Mouse (Mus musculus): Measurements from ENCODE around the gene Itpr1.

Gene Itpr1

DNA sequence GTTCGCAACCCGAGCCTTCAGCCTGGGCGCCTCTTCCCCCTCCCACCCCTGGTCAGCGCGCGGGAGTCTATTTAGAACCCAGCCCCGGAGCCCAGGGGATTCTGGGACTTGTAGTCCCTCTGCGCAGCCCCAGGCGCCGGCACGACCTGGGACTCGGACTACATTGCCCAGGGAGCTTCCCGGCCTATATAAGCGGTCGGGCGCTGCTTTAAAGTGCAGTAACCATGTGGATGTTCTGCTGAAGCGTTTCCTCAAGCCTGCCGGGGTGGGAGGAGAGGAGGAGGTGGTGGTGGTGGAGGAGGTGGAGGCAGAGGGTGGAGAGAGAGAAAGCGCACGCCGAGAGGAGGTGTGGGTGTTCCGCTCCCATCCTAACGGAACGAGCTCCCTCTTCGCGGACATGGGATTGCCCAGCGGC lies at the start of gene Itpr1:
Gene Itpr1, plus strand, starts transcription at position 216 of the 415 bp plus-strand sequence.
- DNase-seq = peak; percentile 100

DNA sequence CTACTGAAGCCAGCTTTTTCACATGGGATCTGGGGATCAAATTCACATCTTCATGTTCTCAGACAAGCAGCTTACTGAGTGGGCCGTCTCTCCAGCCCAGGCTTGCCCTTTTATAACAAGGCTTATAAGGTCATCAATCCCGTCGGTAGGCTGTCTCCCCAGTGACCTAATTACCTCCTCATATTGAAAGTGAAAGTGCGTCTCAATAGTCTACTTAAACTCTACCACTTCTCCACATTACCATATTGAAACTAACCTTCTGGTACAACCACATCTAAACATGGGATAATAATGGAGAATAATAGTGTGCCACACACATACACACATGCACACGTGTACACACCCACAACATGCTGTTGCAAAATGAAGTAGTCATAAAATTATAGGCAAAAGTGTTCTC lies 48.0 kb upstream of the Itpr1 start:
- peak; percentile 43 for DNase-seq

DNA sequence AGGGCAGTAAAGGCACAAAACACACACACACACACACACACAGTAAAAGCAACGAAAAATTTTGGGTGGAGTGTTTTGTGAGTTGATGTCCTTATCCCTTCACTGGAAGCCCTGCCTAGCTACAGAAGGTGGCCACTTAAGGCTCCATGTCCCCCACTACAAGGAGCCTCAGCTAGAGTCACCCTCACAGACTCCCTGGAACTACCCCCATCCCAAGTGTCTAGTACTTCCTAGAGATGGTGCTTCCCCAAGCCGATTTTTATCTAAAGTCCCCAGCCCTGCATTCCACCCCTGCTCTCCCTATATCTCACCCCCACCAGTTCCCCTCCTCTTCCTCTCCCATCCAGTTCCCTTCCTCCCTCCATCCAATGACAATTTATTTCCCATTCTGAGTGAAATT lies 47.3 kb upstream of the Itpr1 start:
- peak; percentile 74 for DNase-seq

DNA sequence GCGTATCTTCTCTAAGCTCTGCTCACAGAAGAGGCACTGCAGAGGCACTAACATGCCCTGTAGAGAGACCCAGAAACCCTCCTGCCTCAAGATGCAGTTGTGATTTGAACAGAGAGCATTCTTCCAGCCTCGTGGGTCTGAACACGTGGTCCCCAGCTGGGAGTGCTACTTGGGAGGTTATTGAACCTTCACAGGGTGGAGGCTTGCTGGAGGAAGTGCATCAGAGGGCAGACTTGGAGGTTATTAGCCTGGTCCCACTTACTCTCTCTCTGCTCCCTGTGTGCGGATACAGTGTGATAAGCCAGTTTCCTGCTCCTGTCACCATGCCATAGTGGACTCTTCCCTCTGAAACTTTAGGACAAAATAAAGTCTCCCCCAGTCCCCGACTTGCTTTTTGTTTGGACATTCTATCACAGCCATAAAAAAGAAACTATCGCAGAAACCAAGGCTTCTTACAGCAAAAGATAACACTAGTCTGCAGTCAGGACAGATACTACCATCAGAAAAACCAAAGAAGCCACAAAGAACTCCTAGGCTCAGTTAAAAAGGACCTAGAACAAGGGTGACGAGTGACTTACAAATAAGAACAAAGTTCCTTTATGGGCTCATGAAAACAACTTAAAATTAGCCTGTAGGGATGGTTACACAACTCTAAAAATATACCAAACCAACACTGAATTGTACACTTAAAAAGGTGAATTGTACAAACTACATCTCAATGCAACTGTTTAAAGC lies 44.8 kb upstream of the Itpr1 start:
- DNase-seq = peak; percentile 61

- DNase-seq = no peak
These were observed 44.2 kb upstream of the Itpr1 start for GRCm38 (mm10) chr6:108168723-108169122.

- DNase-seq = peak; percentile 4
These were observed 43.4 kb upstream of the Itpr1 start for GRCm38 (mm10) chr6:108169466-108169865.

GRCm38 (mm10) chr6:108172219-108172618 lies 40.7 kb upstream of the Itpr1 start:
- DNase-seq = peak; percentile 70

DNA sequence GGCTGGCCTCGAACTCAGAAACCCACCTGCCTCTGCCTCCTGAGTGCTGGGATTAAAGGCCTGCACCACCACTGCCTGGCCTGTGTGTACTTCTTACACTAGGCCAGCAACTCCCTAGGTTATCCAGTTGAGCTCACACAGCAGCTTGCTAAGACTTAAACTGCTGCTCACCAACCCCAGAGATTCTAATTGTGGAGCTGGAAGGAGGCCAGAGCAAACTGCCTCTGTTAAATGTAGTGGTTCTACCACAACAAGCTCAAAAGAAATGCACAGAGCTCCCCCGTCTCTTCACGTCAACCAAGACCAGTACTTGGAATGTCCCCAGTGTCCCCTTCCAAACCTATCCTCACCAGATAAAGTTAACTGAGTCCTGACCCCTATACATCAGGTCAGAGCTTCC lies 38.7 kb upstream of the Itpr1 start:
- DNase-seq = peak; percentile 76

DNA sequence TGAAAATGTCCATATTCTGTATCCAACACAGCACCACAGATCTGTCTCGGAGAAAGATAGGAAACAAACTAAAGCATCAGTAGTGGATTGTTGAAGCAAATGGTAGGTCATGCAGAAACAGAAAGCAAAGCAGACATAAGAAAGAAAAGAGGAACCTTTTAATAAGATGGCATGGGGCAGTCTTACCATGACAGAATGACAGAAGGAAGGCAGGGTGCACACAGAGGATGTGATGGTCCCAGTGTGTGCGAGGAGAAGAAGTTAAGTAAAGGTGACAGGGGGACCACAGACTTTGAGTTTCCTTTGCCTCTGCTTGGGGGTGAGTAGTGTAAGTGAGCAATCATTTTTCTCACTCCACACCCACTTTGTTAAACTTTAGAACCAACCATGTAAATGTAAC lies 33.8 kb upstream of the Itpr1 start:
- DNase-seq = peak; percentile 36

DNA sequence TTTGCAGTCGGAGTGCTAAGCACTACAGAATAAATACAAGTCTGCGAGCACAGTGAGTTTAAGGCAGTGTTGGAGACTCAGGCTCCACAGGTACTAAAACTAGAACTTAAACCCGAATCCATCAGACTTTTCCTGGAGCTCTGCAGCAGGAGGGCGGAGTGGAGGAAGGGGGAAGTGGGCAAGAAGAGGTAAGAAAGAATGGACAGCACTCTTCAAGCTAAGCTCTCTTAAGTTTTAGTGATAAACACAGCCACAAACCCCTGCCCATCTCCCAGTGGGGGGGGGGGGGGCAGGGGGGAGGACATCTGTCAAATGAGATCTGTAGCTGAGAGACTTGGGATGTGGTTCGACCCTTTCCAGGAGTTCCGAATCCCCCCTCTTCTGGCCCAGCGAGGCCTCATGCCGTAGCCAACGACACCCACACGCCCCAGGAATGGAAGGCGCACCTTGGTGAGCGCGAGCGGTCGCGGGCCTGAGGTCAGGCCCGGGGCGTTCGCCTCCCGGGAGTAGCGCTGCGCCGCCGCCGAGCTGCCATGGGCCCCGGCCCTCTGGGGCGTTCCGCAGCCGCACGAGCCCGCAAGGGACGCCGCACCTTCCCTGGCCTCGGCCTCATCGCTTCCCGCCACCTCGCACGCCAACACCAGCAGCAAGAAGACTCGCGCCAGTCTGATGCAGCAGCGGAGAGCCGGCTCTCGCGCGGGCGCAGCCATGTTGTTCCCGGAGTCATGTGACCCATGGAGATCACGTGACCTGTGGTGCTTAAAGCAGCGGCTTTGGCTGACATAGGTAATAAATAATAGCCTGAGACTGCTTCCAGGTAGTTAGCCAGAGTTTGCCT lies 27.8 kb upstream of the Itpr1 start, which contains the start of gene Sumf1:
Gene Sumf1, minus strand, starts transcription at position 736 of the 838 bp plus-strand sequence.
- DNase-seq = peak; percentile 98

DNA sequence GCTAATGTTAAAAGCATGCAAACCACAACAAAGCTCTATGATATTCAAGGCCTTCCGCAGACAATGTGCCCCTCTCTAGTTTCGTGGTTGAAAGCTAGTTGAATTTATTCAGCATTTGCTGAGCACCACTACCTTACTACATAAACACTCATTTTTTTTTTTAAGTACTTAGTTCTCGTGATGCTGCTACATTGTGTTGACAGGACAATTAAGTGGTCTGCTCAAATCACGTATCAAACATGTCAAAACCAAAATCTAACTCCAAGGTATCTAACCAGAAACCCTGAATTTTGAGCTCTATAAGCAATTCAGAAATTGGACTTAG lies 27.2 kb upstream of the Itpr1 start:
- no peak for DNase-seq

DNA sequence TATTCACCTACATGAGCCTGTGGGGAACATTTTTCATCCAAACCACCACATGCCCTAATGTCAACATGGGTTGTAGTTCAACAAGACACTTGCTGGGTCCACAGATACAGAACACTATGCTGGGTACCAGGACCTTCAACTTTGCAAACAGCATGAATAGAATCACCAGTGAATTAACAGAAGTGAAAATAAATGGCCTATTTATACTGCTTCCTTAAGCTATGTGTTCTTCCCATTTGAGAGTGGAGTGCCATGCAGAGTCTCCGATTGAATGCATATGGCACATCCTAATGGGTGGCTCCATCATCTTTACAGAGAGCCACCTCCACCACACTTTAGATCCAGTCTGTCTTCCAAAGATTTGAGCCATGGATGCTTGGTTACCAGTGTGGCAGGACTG lies 22.2 kb upstream of the Itpr1 start:
- DNase-seq = peak; percentile 77

GRCm38 (mm10) chr6:108192632-108193031 lies 20.3 kb upstream of the Itpr1 start:
- DNase-seq = peak; percentile 61

GRCm38 (mm10) chr6:108196665-108197064 lies 16.2 kb upstream of the Itpr1 start:
- DNase-seq = peak; percentile 45

- peak; percentile 64 for DNase-seq
These were observed 15.8 kb upstream of the Itpr1 start for GRCm38 (mm10) chr6:108197117-108197516.

- DNase-seq = peak; percentile 54
These were observed 14.6 kb upstream of the Itpr1 start for GRCm38 (mm10) chr6:108198286-108198685.

GRCm38 (mm10) chr6:108204322-108204721 lies 8.6 kb upstream of the Itpr1 start:
- DNase-seq = no peak

- DNase-seq = no peak
These were observed 6.8 kb upstream of the Itpr1 start for GRCm38 (mm10) chr6:108206145-108206544.

DNA sequence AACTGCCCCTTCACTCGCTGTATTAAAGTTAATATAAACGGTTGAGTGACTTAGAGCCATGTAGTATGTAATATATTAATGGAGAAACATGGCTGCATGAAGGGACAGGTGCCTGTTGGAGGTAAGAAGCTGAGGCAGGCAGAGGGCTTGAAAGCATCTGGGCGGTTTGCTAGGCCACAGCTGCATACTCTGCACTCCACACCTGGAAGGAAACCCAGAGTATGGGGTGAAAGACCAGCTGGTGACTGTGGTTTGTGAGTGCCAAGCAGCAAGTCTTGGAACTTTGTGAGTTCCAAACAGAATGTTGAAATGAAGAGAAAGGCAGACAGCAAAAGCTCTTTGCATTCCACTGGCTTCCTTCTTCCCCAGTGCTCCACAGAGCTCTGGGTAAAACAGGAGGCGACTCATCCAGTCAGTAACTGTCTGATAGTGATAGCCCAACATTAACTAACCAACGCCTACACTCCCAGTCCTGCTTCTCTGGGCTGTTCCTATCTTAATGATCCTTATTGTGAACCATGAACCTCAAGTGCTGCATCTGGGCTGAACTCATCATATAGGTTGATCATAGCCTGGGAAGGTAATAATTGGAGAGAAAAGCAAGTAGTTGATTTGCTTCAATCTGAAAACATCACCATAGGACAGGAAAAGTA lies 5.9 kb upstream of the Itpr1 start:
- DNase-seq = peak; percentile 66

GRCm38 (mm10) chr6:108211896-108212880 lies 708 bp upstream of the Itpr1 start:
- peak; percentile 93 for DNase-seq

DNA sequence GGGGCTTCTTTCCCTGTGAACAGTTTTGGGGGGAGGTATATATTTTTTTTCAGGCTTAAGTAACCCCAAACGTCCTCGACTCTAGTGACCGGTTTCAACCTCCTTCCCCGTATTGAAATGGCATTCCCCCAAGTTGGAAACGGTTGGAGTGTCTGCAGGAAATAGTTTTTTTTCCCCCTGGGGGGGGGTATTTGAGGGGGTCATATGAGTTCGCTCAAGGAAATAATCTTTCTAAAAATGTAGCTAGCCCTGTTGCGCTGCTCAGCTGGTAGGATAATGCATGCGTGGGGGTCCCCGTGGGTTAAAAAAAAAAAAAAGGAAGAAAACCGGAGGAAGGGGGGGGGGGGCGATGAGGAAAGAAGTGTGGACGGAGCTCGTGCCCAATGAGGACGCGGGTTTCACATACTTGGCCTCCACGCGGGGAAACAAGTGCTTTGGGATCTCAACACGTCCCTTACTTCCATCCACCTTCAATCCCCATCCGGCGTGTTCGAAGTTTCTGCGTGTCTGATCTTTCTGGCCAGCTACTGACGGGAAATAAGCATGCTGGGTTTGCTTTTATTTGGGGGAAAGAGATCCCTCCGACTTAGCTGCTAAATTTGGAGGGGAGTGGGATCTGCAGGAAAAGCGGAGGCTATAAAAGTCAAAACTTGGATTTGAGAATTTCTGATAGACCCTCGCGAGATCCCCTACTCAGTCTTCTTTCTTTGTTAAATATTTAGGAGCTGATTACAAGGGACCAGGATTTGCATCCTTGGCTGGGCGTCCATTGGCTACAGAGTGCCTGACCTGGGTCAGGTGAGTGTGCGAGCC lies 791 bp downstream of the Itpr1 start:
- DNase-seq = peak; percentile 95
